Mouse (Mus musculus): Measurements from ENCODE around the gene Extl1.
"Not testable (repeated sequence)": the region's sequence is repeated elsewhere in the genome, so short reads cannot be mapped to it uniquely, and the experiment has no call there.

The Extl1 gene

GRCm38 (mm10) chr4:134351329-134352260, 32.1 kb downstream of the Extl1 start:
- no peak for DNase-seq (ENCODE audit: low spot score in 2 of 2)

- DNase-seq (ENCODE audit: low spot score in 2 of 2): no peak
Measured at GRCm38 (mm10) chr4:134350641-134351040, 33.0 kb downstream of the Extl1 start.

GRCm38 (mm10) chr4:134349829-134350228, 33.8 kb downstream of the Extl1 start:
- no peak for DNase-seq (ENCODE audit: low spot score in 2 of 2)

GRCm38 (mm10) chr4:134348545-134348944, 35.1 kb downstream of the Extl1 start:
- no peak for DNase-seq (ENCODE audit: low spot score in 2 of 2)

GRCm38 (mm10) chr4:134348078-134348477, 35.6 kb downstream of the Extl1 start:
- DNase-seq (ENCODE audit: low spot score in 2 of 2): no peak

GRCm38 (mm10) chr4:134345802-134346201, 37.8 kb downstream of the Extl1 start:
- DNase-seq (ENCODE audit: low spot score in 2 of 2): no peak

GRCm38 (mm10) chr4:134344620-134345019, 39.0 kb downstream of the Extl1 start:
- no peak for DNase-seq (ENCODE audit: low spot score in 2 of 2)

GRCm38 (mm10) chr4:134343071-134344031, 40.3 kb downstream of the Extl1 start, which contains the start of gene Slc30a2:
TSS of gene Slc30a2 (plus strand) at chr4:134343181.
- DNase-seq (ENCODE audit: low spot score in 2 of 2): no peak

- no peak for DNase-seq (ENCODE audit: low spot score in 2 of 2)
Measured at GRCm38 (mm10) chr4:134342213-134342779, 41.4 kb downstream of the Extl1 start.

GRCm38 (mm10) chr4:134341231-134341630, 42.4 kb downstream of the Extl1 start:
- not testable (repeated sequence) for DNase-seq (ENCODE audit: low spot score in 2 of 2)

GRCm38 (mm10) chr4:134330281-134330680, 53.4 kb downstream of the Extl1 start:
- DNase-seq (ENCODE audit: low spot score in 2 of 2): no peak

- no peak for DNase-seq (ENCODE audit: low spot score in 2 of 2)
Measured at GRCm38 (mm10) chr4:134328832-134329231, 54.8 kb downstream of the Extl1 start.

- DNase-seq (ENCODE audit: low spot score in 2 of 2): no peak
Measured at GRCm38 (mm10) chr4:134328151-134328550, 55.5 kb downstream of the Extl1 start.

- no peak for DNase-seq (ENCODE audit: low spot score in 2 of 2)
Measured at GRCm38 (mm10) chr4:134326859-134327530, 56.7 kb downstream of the Extl1 start.

- DNase-seq (ENCODE audit: low spot score in 2 of 2): no peak
Measured at GRCm38 (mm10) chr4:134324655-134325054, 59.0 kb downstream of the Extl1 start.

- DNase-seq (ENCODE audit: low spot score in 2 of 2): no peak
Measured at GRCm38 (mm10) chr4:134321524-134321923, 62.1 kb downstream of the Extl1 start.

- DNase-seq (ENCODE audit: low spot score in 2 of 2): no peak
Measured at GRCm38 (mm10) chr4:134319674-134320073, 64.0 kb downstream of the Extl1 start.

GRCm38 (mm10) chr4:134319074-134319473, 64.6 kb downstream of the Extl1 start:
- DNase-seq (ENCODE audit: low spot score in 2 of 2): no peak

- no peak for DNase-seq (ENCODE audit: low spot score in 2 of 2)
Measured at GRCm38 (mm10) chr4:134316390-134316789, 67.3 kb downstream of the Extl1 start.

GRCm38 (mm10) chr4:134315470-134315869, 68.2 kb downstream of the Extl1 start:
- DNase-seq (ENCODE audit: low spot score in 2 of 2): no peak

- DNase-seq (ENCODE audit: low spot score in 2 of 2): no peak
Measured at GRCm38 (mm10) chr4:134314876-134315275, 68.8 kb downstream of the Extl1 start, which contains the start of gene Trim63. TSS of gene Trim63 (plus strand) at chr4:134315120.

Measured in spleen, postnatal 4 days (tissue).